Mouse (Mus musculus): ENCODE results near the gene Bcl2l2. TPM values are rescaled to one million over a fixed set of nuclear protein-coding genes. Genes with fewer than 3 reads are reported as not detected.

Bcl2l2 gene
- polyA plus RNA-seq, 1 experiment from 2014 or later, result 4.1 TPM

- Histone ChIP-seq H3K4me1 (peaks cover 46% of the 10 kb centered on the region), H3K27ac (replicated peaks) (peak overlapping the region; percentile 98), H3K9me3 (replicated peaks) (no peaks in the 10 kb centered on the region)
Observed at GRCm38 (mm10) chr14:54924641-54925348, 41.6 kb downstream of the Bcl2l2 start.

GRCm38 (mm10) chr14:54925349-54926342 is 42.5 kb downstream of the Bcl2l2 start, which contains the start of gene Efs:
Gene Efs, minus strand, starts transcription at chr14:54926126.
- H3K27ac ChIP-seq (replicated peaks), result peak within 1 kb of the TSS; percentile 98
- peak; percentile 70 for ATAC-seq (ENCODE audit: insufficient number of reproducible peaks, low FRiP score, low TSS enrichment, low read depth)
- H3K4me1 ChIP-seq, result peaks cover 52% of the 10 kb centered on the region
- H3K27me3 ChIP-seq, result no peaks in the 10 kb centered on the region
- no peaks in the 10 kb centered on the region for H3K9me3 ChIP-seq (replicated peaks)
- WGBS, result 1% methylated on average over 51 of the region's 57 CpGs
- peaks cover 23% of the 10 kb centered on the region for H3K36me3 ChIP-seq
- H3K4me3 ChIP-seq (replicated peaks), result peak within 1 kb of the TSS; percentile 62
- peak within 1 kb of the TSS; percentile 94 for H3K9ac ChIP-seq
- peak within 1 kb of the TSS; percentile 61 for H3K4me2 ChIP-seq (replicated peaks)

More at GRCm38 (mm10) chr14:54924641-54925348, 41.6 kb downstream of the Bcl2l2 start:
- ATAC-seq (ENCODE audit: insufficient number of reproducible peaks, low FRiP score, low TSS enrichment, low read depth), result peak; percentile 64
- 8% methylated on average over 7 of the region's 7 CpGs for WGBS
- Histone ChIP-seq H3K36me3 (peaks cover 32% of the 10 kb centered on the region), H3K9ac (peak overlapping the region; percentile 94), H3K27me3 (no peaks in the 10 kb centered on the region), H3K4me2 (replicated peaks) (peak overlapping the region; percentile 61), H3K4me3 (replicated peaks) (peak overlapping the region; percentile 62)

GRCm38 (mm10) chr14:54926401-54927158 is 43.4 kb downstream of the Bcl2l2 start:
- H3K9me3 ChIP-seq (replicated peaks), result no peaks in the 10 kb centered on the region
- peak overlapping the region; percentile 62 for H3K4me3 ChIP-seq (replicated peaks)
- under 1% methylated on average over 55 of the region's 58 CpGs for WGBS
- no peaks in the 10 kb centered on the region for H3K27me3 ChIP-seq
- peaks cover 52% of the 10 kb centered on the region for H3K4me1 ChIP-seq
- H3K36me3 ChIP-seq, result peaks cover 14% of the 10 kb centered on the region
- peak overlapping the region; percentile 94 for H3K9ac ChIP-seq
- peak; percentile 83 for ATAC-seq (ENCODE audit: insufficient number of reproducible peaks, low FRiP score, low TSS enrichment, low read depth)
- peak overlapping the region; percentile 98 for H3K27ac ChIP-seq (replicated peaks)
- peak overlapping the region; percentile 61 for H3K4me2 ChIP-seq (replicated peaks)

- peak overlapping the region; percentile 61 for H3K4me2 ChIP-seq (replicated peaks)
- H3K9me3 ChIP-seq (replicated peaks), result no peaks in the 10 kb centered on the region
- H3K4me3 ChIP-seq (replicated peaks), result peak overlapping the region; percentile 62
- WGBS, result 10% methylated on average over 7 of the region's 7 CpGs
- peak overlapping the region; percentile 94; the same call in 1 of the 2 replicates for H3K9ac ChIP-seq
- peak overlapping the region; percentile 98 for H3K27ac ChIP-seq (replicated peaks)
- no peaks in the 10 kb centered on the region for H3K27me3 ChIP-seq
- ATAC-seq (ENCODE audit: insufficient number of reproducible peaks, low FRiP score, low TSS enrichment, low read depth), result no peak
- peaks cover 7% of the 10 kb centered on the region for H3K36me3 ChIP-seq
- H3K4me1 ChIP-seq, result peaks cover 52% of the 10 kb centered on the region
Observed at GRCm38 (mm10) chr14:54927296-54927695, 44.1 kb downstream of the Bcl2l2 start.

- WGBS, result 58% methylated on average over 5 of the region's 5 CpGs
- Histone ChIP-seq H3K4me2 (replicated peaks) (no peak overlapping the region), H3K27ac (replicated peaks) (no peak overlapping the region), H3K36me3 (no peaks in the 10 kb centered on the region), H3K4me1 (peaks cover 49% of the 10 kb centered on the region), H3K9ac (no peak overlapping the region), H3K27me3 (no peaks in the 10 kb centered on the region), H3K4me3 (replicated peaks) (no peak overlapping the region), H3K9me3 (replicated peaks) (no peaks in the 10 kb centered on the region)
- no peak for ATAC-seq (ENCODE audit: insufficient number of reproducible peaks, low FRiP score, low TSS enrichment, low read depth)
Observed at GRCm38 (mm10) chr14:54929801-54930200, 46.6 kb downstream of the Bcl2l2 start.

- Histone ChIP-seq H3K9ac (no peak overlapping the region), H3K4me2 (replicated peaks) (no peak overlapping the region), H3K36me3 (no peaks in the 10 kb centered on the region), H3K4me3 (replicated peaks) (no peak overlapping the region), H3K27me3 (0 out of 2 replicates have a peak, but pooled peaks cover 3% of the 10 kb centered on the region), H3K27ac (replicated peaks) (no peak overlapping the region), H3K4me1 (peaks cover 44% of the 10 kb centered on the region), H3K9me3 (replicated peaks) (no peaks in the 10 kb centered on the region)
- ATAC-seq (ENCODE audit: insufficient number of reproducible peaks, low FRiP score, low TSS enrichment, low read depth), result no peak
- 22% methylated on average over 2 of the region's 2 CpGs for WGBS
Observed at GRCm38 (mm10) chr14:54930431-54930830, 47.3 kb downstream of the Bcl2l2 start.

GRCm38 (mm10) chr14:54932645-54933150 is 49.5 kb downstream of the Bcl2l2 start, which contains the start of gene Il25:
Gene Il25, plus strand, starts transcription at chr14:54932695.
- ATAC-seq (ENCODE audit: insufficient number of reproducible peaks, low FRiP score, low TSS enrichment, low read depth), result no peak
- peaks cover 38% of the 10 kb centered on the region for H3K4me1 ChIP-seq
- H3K9ac ChIP-seq, result no peak within 1 kb of the TSS
- H3K4me3 ChIP-seq (replicated peaks), result no peak within 1 kb of the TSS
- H3K27ac ChIP-seq (replicated peaks), result no peak within 1 kb of the TSS
- WGBS, result 26% methylated on average over 6 of the region's 6 CpGs
- H3K36me3 ChIP-seq, result no peaks in the 10 kb centered on the region
- 0 out of 2 replicates have a peak, but pooled peaks cover 3% of the 10 kb centered on the region for H3K27me3 ChIP-seq
- H3K4me2 ChIP-seq (replicated peaks), result no peak within 1 kb of the TSS
- H3K9me3 ChIP-seq (replicated peaks), result no peaks in the 10 kb centered on the region

GRCm38 (mm10) chr14:54935904-54936830 is 53.0 kb downstream of the Bcl2l2 start, which contains the start of gene Cmtm5:
Gene Cmtm5, plus strand, starts transcription at chr14:54936261.
- ATAC-seq (ENCODE audit: insufficient number of reproducible peaks, low FRiP score, low TSS enrichment, low read depth), result peak; percentile 46
- WGBS, result 15% methylated on average over 8 of the region's 8 CpGs
- Histone ChIP-seq H3K9me3 (replicated peaks) (no peaks in the 10 kb centered on the region), H3K27me3 (0 out of 2 replicates have a peak, but pooled peaks cover 3% of the 10 kb centered on the region), H3K4me3 (replicated peaks) (peak within 1 kb of the TSS; percentile 8; the same call in 1 of the 2 replicates), H3K4me2 (replicated peaks) (peak within 1 kb of the TSS; percentile 15; the same call in 1 of the 2 replicates), H3K4me1 (peaks cover 20% of the 10 kb centered on the region), H3K27ac (replicated peaks) (peak within 1 kb of the TSS; percentile 84), H3K36me3 (no peaks in the 10 kb centered on the region), H3K9ac (no peak within 1 kb of the TSS)

- 0 out of 2 replicates have a peak, but pooled peaks cover 3% of the 10 kb centered on the region for H3K27me3 ChIP-seq
- 21% methylated on average over 6 of the region's 6 CpGs for WGBS
- no peak for ATAC-seq (ENCODE audit: insufficient number of reproducible peaks, low FRiP score, low TSS enrichment, low read depth)
- H3K9ac ChIP-seq, result no peak overlapping the region
- 0 out of 2 replicates have a peak overlapping the region, but pooled peaks have one; percentile 15 for H3K4me2 ChIP-seq (replicated peaks)
- H3K4me3 ChIP-seq (replicated peaks), result peak overlapping the region; percentile 8; the same call in 1 of the 2 replicates
- no peaks in the 10 kb centered on the region for H3K9me3 ChIP-seq (replicated peaks)
- no peaks in the 10 kb centered on the region for H3K36me3 ChIP-seq
- H3K4me1 ChIP-seq, result peaks cover 24% of the 10 kb centered on the region
- peak overlapping the region; percentile 84 for H3K27ac ChIP-seq (replicated peaks)
Observed at GRCm38 (mm10) chr14:54936831-54937160, 53.6 kb downstream of the Bcl2l2 start.

All from embryonic facial prominence, embryonic 15.5 days (tissue).